Comparison of ENCODE assay signal across 10 mouse cellular contexts in the genomic region with DNA sequence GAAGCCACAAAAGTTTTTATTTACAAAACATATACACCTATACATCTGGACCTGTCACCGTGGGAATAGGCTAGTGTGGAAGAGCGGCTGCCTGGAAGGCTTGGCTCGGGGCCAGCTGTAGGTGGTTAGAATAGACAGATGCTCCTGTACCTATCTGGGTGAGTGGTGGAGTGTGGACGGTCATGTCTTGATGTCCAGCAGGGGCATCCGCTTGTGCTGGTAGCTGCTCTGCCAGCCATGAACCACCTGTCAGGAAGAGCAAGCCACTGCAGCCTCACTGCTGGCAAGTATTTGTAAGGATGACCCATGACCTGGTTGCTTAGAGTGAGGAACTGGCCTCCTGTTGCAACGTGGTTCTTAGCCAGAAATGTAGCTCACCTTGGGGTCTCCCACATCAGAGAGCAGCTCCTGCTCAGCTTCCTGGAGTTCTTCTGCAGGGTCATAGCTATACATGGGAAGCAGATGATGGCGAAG. TPM values are rescaled to one million over a fixed set of nuclear protein-coding genes. Genes with fewer than 3 reads are reported as not detected.
DNase-seq lines count a peak whose midpoint lies in the region; ATAC-seq and TF ChIP-seq lines count a peak whose summit lies in the region.
"Had no signal": no experiment of that assay in that cellular context is flagged by ENCODE, and none has a peak within 500 bp of the region (broad histone marks: within the 10 kb centered on the region; RNA-seq: fewer than 3 reads in every experiment).

No protein-coding gene starts in this region.

- DNase-seq in hindbrain, embryonic 11.5 days (ENCODE audit: low spot score): peak; percentile 28
- peak; percentile 18 for DNase-seq in CD4-positive helper T cell, adult 2 months (ENCODE audit: low read depth, low spot score)
- DNase-seq in liver, embryonic 13.5 days: no peak
- DNase-seq in heart, adult 8-10 months (ENCODE audit: low spot score): no peak
- DNase-seq in layer of hippocampus, adult 9-11 months: no peak
- DNase-seq: gastrocnemius, postnatal 14 days had no signal

- no peaks in the 10 kb centered on the region for H3K9me3 ChIP-seq in hindbrain, embryonic 11.5 days (ENCODE audit: control insufficient read depth, low read length)
- no peaks in the 10 kb centered on the region for H3K9me3 ChIP-seq in hindbrain, embryonic 16.5 days (ENCODE audit: control insufficient read depth, low read length)
- H3K9me3 ChIP-seq in liver, embryonic 13.5 days (replicated peaks): no peaks in the 10 kb centered on the region
- H3K9me3 ChIP-seq in intestine, postnatal 0 days (ENCODE audit: control insufficient read depth): no peaks in the 10 kb centered on the region

- WGBS in hindbrain, embryonic 11.5 days: 51% methylated on average over 7 of the region's 7 CpGs
- WGBS in hindbrain, embryonic 16.5 days: 46% methylated on average over 7 of the region's 7 CpGs
- WGBS in liver, embryonic 13.5 days (ENCODE audit: insufficient replicate concordance): 47% methylated on average over 7 of the region's 7 CpGs
- WGBS in intestine, postnatal 0 days: 54% methylated on average over 7 of the region's 7 CpGs

- no peak overlapping the region for H3K4me2 ChIP-seq in hindbrain, embryonic 11.5 days (replicated peaks; ENCODE audit: low read depth, low read length)
- no peak overlapping the region for H3K4me2 ChIP-seq in hindbrain, embryonic 16.5 days (ENCODE audit: low read length)
- peak overlapping the region; percentile 99 for H3K4me2 ChIP-seq in liver, embryonic 13.5 days
- H3K4me2 ChIP-seq in intestine, postnatal 0 days (replicated peaks; ENCODE audit: low read depth): no peak overlapping the region

- no peak overlapping the region for H3K9ac ChIP-seq in hindbrain, embryonic 11.5 days (ENCODE audit: low read depth, low read length)
- H3K9ac ChIP-seq in hindbrain, embryonic 16.5 days (ENCODE audit: low read depth, low read length): no peak overlapping the region
- no peak overlapping the region for H3K9ac ChIP-seq in liver, embryonic 13.5 days
- no peak overlapping the region for H3K9ac ChIP-seq in intestine, postnatal 0 days (ENCODE audit: low read depth, low read length)

- peaks cover 11% of the 10 kb centered on the region for H3K4me1 ChIP-seq in hindbrain, embryonic 11.5 days (replicated peaks; ENCODE audit: control insufficient read depth, insufficient read depth, low read length)
- peaks cover 24% of the 10 kb centered on the region for H3K4me1 ChIP-seq in hindbrain, embryonic 16.5 days (ENCODE audit: control insufficient read depth, insufficient read depth, low read depth, low read length)
- H3K4me1 ChIP-seq in bone marrow macrophage, adult 2 months (ENCODE audit: control insufficient read depth, insufficient read depth, low read length): peaks cover 39% of the 10 kb centered on the region
- H3K4me1 ChIP-seq in liver, embryonic 13.5 days (replicated peaks): peaks cover 74% of the 10 kb centered on the region
- no peaks in the 10 kb centered on the region; the same call in 1 of the 2 replicates for H3K4me1 ChIP-seq in intestine, postnatal 0 days (replicated peaks; ENCODE audit: control insufficient read depth, insufficient read depth, low read length)

- H3K4me3 ChIP-seq in hindbrain, embryonic 11.5 days (ENCODE audit: low read depth, low read length): no peak overlapping the region
- no peak overlapping the region for H3K4me3 ChIP-seq in hindbrain, embryonic 16.5 days (ENCODE audit: low read length)
- peak overlapping the region; percentile 65 for H3K4me3 ChIP-seq in bone marrow macrophage, adult 2 months (ENCODE audit: insufficient read depth, low read length)
- H3K4me3 ChIP-seq in liver, embryonic 13.5 days (replicated peaks): peak overlapping the region; percentile 70; the same call in 1 of the 2 replicates
- no peak overlapping the region for H3K4me3 ChIP-seq in intestine, postnatal 0 days (ENCODE audit: low read depth, low read length)

- no peaks in the 10 kb centered on the region for H3K27me3 ChIP-seq in hindbrain, embryonic 11.5 days (ENCODE audit: control insufficient read depth, insufficient read depth, low read length)
- no peaks in the 10 kb centered on the region for H3K27me3 ChIP-seq in hindbrain, embryonic 16.5 days (replicated peaks; ENCODE audit: control insufficient read depth, insufficient read depth, low read length)
- no peaks in the 10 kb centered on the region; the same call in 1 of the 2 replicates for H3K27me3 ChIP-seq in liver, embryonic 13.5 days
- no peaks in the 10 kb centered on the region for H3K27me3 ChIP-seq in intestine, postnatal 0 days (replicated peaks; ENCODE audit: control insufficient read depth, insufficient read depth, low read length)

- TF ChIP-seq POLR2A in bone marrow macrophage, adult 2 months (IDR thresholded peaks at IDR 0.05; ENCODE audit: borderline replicate concordance, low read depth, low read length): no peak

- no peak for ATAC-seq in hindbrain, embryonic 11.5 days (ENCODE audit: low FRiP score)
- ATAC-seq in hindbrain, embryonic 16.5 days: no peak
- no peak for ATAC-seq in liver, embryonic 13.5 days (ENCODE audit: low read depth)
- no peak for ATAC-seq in intestine, postnatal 0 days
- ATAC-seq: inflammation-experienced regulatory T-cells, adult 6 months had no signal

- no peak for TF ChIP-seq CTCF in bone marrow macrophage, adult 2 months (IDR thresholded peaks at IDR 0.05; ENCODE audit: low read depth, low read length)
- TF ChIP-seq CTCF in intestine, postnatal 0 days (IDR thresholded peaks at IDR 0.05; ENCODE audit: low read depth): no peak

- no peaks in the 10 kb centered on the region for H3K36me3 ChIP-seq in hindbrain, embryonic 11.5 days (ENCODE audit: control insufficient read depth, insufficient read depth, low read length)
- 0 out of 2 replicates have a peak, but pooled peaks cover 3% of the 10 kb centered on the region for H3K36me3 ChIP-seq in hindbrain, embryonic 16.5 days (ENCODE audit: control insufficient read depth, insufficient read depth, low read length)
- H3K36me3 ChIP-seq in liver, embryonic 13.5 days: peaks cover 37% of the 10 kb centered on the region
- H3K36me3 ChIP-seq in intestine, postnatal 0 days (ENCODE audit: control insufficient read depth, insufficient read depth): no peaks in the 10 kb centered on the region; the same call in 1 of the 2 replicates

- no peak overlapping the region for H3K27ac ChIP-seq in hindbrain, embryonic 11.5 days (ENCODE audit: low read depth, low read length)
- H3K27ac ChIP-seq in hindbrain, embryonic 16.5 days (ENCODE audit: low read depth, low read length): no peak overlapping the region
- no peak overlapping the region for H3K27ac ChIP-seq in bone marrow macrophage, adult 2 months (ENCODE audit: insufficient read depth, low read depth, low read length)
- peak overlapping the region; percentile 79; the same call in 1 of the 2 replicates for H3K27ac ChIP-seq in liver, embryonic 13.5 days
- H3K27ac ChIP-seq in intestine, postnatal 0 days (ENCODE audit: low read depth, low read length): no peak overlapping the region

RNA-seq across cellular contexts. Expression of gene AI413582, which starts 1.7 kb away (rescaled TPM):
- polyA plus RNA-seq in hindbrain, embryonic 11.5 days (2014; fragmentation: Nextera tagmentation; extraction: Ambion mirVana): 17.1 and 19.0 TPM in 2 replicates
- polyA plus RNA-seq in hindbrain, embryonic 16.5 days (2015; fragmentation: Nextera tagmentation; extraction: Ambion mirVana): 77.2 and 83.3 TPM in 2 replicates
- 76.7 and 85.6 TPM in 2 replicates for polyA plus RNA-seq in bone marrow macrophage, adult 2 months (2012; ENCODE audit: insufficient read depth, insufficient read length, missing spikeins)
- polyA plus RNA-seq in liver, embryonic 13.5 days (2015; fragmentation: Nextera tagmentation; extraction: Ambion mirVana): 13.1 and 13.7 TPM in 2 replicates
- polyA plus RNA-seq in intestine, postnatal 0 days (2015; fragmentation: Nextera tagmentation; extraction: Ambion mirVana): 80.3 and 83.0 TPM in 2 replicates
- 10 to 100 TPM in 2 of 4 experiments, 1 to 10 TPM in 2; 6.4 to 10.3 (median 9.9) TPM for total RNA-seq in heart, adult 8-10 months (2022)

RNA-seq across cellular contexts. Expression of gene Hmga1, which starts 7.5 kb away (rescaled TPM):
- polyA plus RNA-seq in hindbrain, embryonic 11.5 days (2014; fragmentation: Nextera tagmentation; extraction: Ambion mirVana): 305 and 319 TPM in 2 replicates
- 144 and 155 TPM in 2 replicates for polyA plus RNA-seq in hindbrain, embryonic 16.5 days (2015; fragmentation: Nextera tagmentation; extraction: Ambion mirVana)
- polyA plus RNA-seq in bone marrow macrophage, adult 2 months (2012; ENCODE audit: insufficient read depth, insufficient read length, missing spikeins): 151 and 159 TPM in 2 replicates
- 226 and 262 TPM in 2 replicates for polyA plus RNA-seq in liver, embryonic 13.5 days (2015; fragmentation: Nextera tagmentation; extraction: Ambion mirVana)
- polyA plus RNA-seq in intestine, postnatal 0 days (2015; fragmentation: Nextera tagmentation; extraction: Ambion mirVana): 108 and 116 TPM in 2 replicates
- total RNA-seq in heart, adult 8-10 months (2022): 10 to 100 TPM; 42.6 to 51.1 (median 46.9) TPM

RNA-seq across cellular contexts. Expression of gene Grm4, which starts 42.6 kb away (rescaled TPM):
- 2.5 and 3.6 TPM in 2 replicates for polyA plus RNA-seq in hindbrain, embryonic 11.5 days (2014; fragmentation: Nextera tagmentation; extraction: Ambion mirVana)
- 9.3 and 10.0 TPM in 2 replicates for polyA plus RNA-seq in hindbrain, embryonic 16.5 days (2015; fragmentation: Nextera tagmentation; extraction: Ambion mirVana)
- not detected in 2 replicates for polyA plus RNA-seq in bone marrow macrophage, adult 2 months (2012; ENCODE audit: insufficient read depth, insufficient read length, missing spikeins)
- polyA plus RNA-seq in liver, embryonic 13.5 days (2015; fragmentation: Nextera tagmentation; extraction: Ambion mirVana): not detected in 2 replicates
- polyA plus RNA-seq in intestine, postnatal 0 days (2015; fragmentation: Nextera tagmentation; extraction: Ambion mirVana): 0.47 TPM in 2 replicates
- total RNA-seq in heart, adult 8-10 months (2022): under 1 TPM in 3 of 4 experiments, not detected in 1; 0.16 to 0.30 (median 0.23) TPM
- total RNA-seq: gastrocnemius, postnatal 14 days had no signal

RNA-seq across cellular contexts. Expression of gene Nudt3, which starts 59.5 kb away (rescaled TPM):
- polyA plus RNA-seq in hindbrain, embryonic 11.5 days (2014; fragmentation: Nextera tagmentation; extraction: Ambion mirVana): 53.3 and 61.2 TPM in 2 replicates
- polyA plus RNA-seq in hindbrain, embryonic 16.5 days (2015; fragmentation: Nextera tagmentation; extraction: Ambion mirVana): 253 and 269 TPM in 2 replicates
- polyA plus RNA-seq in bone marrow macrophage, adult 2 months (2012; ENCODE audit: insufficient read depth, insufficient read length, missing spikeins): 55.7 and 58.0 TPM in 2 replicates
- 31.3 and 33.9 TPM in 2 replicates for polyA plus RNA-seq in liver, embryonic 13.5 days (2015; fragmentation: Nextera tagmentation; extraction: Ambion mirVana)
- 43.3 and 43.4 TPM in 2 replicates for polyA plus RNA-seq in intestine, postnatal 0 days (2015; fragmentation: Nextera tagmentation; extraction: Ambion mirVana)
- 100 to 1,000 TPM; 349 to 367 (median 360) TPM for total RNA-seq in heart, adult 8-10 months (2022)

Comparison
In these comparisons a context has a peak if more than half of its experiments do, and no peak if none do; other contexts are left out.
1. DNase-seq: peak in hindbrain, embryonic 11.5 days (single experiment) and CD4-positive helper T cell, adult 2 months (single experiment); none in liver, embryonic 13.5 days (single experiment), heart, adult 8-10 months (single experiment) and layer of hippocampus, adult 9-11 months (single experiment).
2. H3K4me3 ChIP-seq: peak in bone marrow macrophage, adult 2 months (single experiment) and liver, embryonic 13.5 days (single experiment); none in hindbrain, embryonic 11.5 days (single experiment), hindbrain, embryonic 16.5 days (single experiment) and intestine, postnatal 0 days (single experiment).